Mouse (Mus musculus): ENCODE data around the gene Gm20219.
"Not testable (repeated sequence)": the region's sequence is repeated elsewhere in the genome, so short reads cannot be mapped to it uniquely, and the experiment has no call there.

The Gm20219 gene

DNA sequence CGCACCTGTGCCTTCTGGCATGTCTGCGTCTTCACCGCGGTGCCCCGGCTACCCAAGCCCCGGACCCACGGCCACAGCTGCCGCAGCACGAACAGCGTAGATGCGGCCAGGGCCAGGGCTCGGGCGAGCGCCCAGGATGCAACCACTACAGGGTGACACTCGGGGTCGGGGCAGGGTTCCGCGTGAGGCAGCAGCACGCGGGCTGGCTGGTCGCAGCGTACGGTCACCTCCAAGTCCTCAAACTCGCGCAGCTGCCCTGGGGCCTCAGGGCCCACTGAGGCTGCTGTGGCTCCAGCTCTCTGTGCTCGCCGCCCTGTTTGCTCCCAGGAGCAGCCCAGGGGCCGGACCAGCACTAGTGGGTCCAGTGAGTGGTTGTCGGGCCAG, 42.5 kb downstream of the Gm20219 start:
- peak; percentile 84 for DNase-seq

DNA sequence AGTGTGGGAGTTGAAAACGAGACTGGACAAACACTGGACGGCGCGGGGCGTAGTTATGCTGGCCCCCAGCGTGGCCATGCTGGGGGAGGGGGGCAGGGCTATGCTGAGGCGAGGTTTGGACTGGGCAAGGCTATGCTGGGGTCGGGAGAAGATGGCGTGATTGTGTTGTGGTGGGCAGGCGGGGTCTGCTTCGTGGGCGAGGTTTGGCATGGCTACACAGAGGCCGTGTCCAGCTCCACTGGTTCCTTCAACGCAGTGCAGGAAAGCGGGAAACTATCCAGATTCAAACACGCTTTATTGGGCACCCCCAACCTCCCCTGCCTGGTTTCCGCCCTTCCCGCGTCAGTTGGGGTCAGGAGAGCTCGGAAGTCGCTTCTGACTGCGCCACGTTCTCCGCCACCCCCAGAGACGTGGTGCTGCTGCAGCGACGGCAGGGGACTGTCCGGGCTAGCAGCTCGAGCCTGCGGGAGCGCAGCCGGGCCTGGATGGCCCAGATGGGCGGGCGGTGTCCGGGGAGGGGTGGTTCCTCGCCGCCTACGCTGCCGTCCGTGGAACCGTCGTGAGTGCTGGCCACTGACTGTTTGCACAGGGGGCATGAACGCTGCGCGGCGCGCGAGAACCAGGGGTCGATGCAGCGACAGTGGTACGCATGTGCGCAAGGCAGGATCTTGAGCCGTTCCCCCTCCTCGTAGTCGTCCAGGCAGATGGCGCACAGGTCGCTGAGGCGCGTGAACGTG, 43.0 kb downstream of the Gm20219 start:
- DNase-seq = peak; percentile 88

DNA sequence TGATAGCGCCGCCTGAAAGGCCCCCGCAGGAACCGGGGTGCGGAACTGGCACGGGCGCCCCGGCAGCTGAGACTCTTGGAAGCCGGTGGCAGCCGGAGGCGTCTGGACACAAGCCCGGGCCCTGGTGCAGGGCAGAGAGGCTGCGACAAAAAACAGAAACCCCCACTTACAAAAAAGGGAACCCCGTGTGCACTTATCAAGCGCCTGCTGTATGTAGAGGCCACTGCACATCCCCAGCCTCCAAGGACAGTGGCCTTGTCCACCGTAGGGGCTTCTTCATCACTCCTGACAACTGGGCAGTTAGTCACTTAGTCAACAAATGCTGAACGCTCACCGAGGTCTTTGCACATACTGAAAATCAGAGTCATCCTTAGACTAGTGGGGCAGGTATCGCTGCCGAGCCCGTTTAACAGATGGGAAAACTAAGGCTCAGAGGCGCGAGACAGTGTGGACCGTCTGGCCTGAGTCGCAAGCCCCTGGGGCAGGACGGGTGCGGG, 43.7 kb downstream of the Gm20219 start:
- peak; percentile 89 for DNase-seq

- DNase-seq = peak; percentile 70
These were observed 44.3 kb downstream of the Gm20219 start for GRCm38 (mm10) chr17:56509707-56510472.

- peak; percentile 85 for DNase-seq
These were observed 45.1 kb downstream of the Gm20219 start for GRCm38 (mm10) chr17:56509021-56509640.

DNA sequence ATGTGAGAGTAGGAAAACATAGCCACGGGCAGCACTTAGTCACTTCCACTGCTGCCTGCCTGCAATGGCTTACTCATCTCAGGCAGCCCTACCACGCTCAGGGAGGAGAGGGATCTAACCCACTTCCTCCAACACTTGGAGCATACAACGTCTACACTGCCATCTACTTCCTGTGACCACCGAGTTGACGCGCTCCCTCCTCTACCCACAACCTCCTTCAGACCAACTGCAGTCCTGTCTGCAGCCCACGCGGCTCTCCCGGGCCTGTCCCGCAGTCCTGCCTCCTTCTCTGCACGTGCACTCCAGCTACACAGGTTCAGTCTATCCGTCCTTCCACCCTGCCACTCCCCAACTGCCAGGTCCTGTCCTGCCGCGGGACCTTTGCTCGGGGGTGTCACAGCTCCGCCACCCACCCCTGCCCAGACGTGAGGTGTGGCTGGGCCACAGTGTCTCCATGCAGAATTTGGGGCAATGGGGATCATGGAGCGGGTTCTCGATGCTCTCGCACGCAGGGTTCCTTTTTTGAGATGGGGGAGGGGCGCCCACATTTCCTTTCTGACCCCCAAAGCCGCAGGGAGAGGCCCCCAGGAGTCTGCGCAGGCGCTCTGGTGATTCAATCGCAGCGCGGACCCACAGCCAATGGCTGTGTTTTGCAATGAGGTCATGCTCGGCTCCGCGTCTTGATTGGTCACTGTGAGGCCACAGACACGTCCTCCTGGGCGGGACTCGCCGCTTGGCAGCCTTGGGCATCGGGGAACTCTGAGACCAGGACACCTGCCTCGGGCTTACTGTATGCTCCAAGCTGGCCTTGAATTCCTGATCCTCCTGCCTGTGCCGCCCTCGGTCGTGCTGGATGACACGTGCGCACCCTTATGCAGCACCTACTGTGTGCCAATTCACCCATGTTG, 46.8 kb downstream of the Gm20219 start:
- DNase-seq = peak; percentile 100

- peak; percentile 91 for DNase-seq
These were observed 47.6 kb downstream of the Gm20219 start for GRCm38 (mm10) chr17:56506417-56507065.

- peak; percentile 51 for DNase-seq
These were observed 48.8 kb downstream of the Gm20219 start for GRCm38 (mm10) chr17:56505401-56505800.

DNA sequence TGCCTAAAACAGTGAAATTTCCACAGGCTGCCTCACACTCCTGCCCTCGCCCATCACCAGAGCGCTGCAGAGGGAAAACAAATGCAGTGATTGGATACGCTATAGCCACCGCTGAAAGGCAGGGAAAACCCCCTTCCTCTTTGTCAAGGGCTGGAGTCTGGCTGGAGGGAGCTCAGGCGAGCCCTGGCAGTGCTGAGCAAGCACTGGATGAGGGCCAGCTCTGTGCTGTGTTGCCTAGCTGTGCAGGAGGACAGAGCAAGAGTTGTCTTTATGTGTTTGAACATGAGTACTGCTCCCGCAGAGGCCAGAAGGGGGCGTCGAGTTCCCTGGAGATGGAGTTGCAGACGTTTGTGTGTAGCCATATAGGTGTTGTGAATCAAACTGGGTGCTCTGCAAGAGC, 51.7 kb downstream of the Gm20219 start:
- DNase-seq = no peak

DNA sequence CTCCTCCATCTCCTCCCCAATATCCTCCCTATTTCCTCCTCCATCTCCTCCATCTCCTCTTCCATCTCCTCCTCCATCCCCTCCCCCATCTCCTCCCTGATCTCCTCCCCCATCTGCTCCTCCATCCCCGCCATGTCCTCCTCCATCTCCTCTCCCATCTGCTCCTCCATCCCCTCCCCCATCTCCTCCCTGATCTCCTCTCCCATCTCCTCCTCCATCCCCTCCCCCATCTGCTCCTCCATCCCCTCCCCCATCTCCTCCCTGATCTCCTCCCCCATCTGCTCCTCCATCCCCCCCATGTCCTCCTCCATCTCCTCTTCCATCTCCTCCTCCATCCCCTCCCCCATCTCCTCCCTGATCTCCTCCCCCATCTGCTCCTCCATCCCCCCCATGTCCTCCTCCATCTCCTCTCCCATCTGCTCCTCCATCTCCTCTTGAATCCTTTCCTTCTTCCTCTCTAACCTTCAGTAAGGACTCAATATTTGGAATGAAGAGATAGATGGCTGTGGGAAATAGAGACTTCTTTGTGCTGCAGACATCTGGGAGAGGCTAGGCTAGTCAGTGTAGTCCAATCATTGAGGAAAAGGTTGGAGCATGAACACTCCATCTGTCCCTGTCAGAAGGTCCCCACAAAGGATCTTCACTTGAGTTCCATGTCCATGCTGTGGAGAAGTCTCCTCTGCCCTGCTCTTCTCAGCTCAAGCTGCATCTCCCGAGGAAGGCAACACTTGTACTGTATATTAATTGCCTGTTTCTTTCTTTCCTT, 52.4 kb downstream of the Gm20219 start:
- not testable (repeated sequence) for DNase-seq

Data from heart, adult 11 months (tissue).